Mouse (Mus musculus): ENCODE measurements around the gene Senp5. TPM values are rescaled to one million over a fixed set of nuclear protein-coding genes. Genes with fewer than 3 reads are reported as not detected.

Gene Senp5
- polyA plus RNA-seq, 1 experiment from 2014 or later, result 10.9 TPM

DNA sequence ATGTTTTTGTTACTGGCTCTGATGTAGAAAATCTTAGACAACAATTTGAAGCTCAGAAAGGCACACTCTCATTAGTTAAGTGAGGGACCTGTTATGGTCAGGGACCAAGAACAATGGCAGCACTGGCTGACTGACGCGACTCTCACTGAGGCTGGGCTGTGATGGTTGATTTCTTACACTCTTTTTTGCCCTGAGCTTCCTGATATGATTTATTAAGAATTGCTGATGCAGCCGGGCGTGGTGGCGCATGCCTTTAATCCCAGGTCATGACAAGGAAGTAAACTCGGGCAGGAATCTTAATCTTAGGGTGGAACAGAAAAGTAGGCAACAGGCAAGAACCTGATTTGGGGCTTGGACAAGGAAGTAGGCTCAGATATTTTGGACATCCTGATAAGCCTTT, 77.0 kb downstream of the Senp5 start:
- Histone ChIP-seq H3K27me3 (ENCODE audit: insufficient read depth, low read length) (peaks cover under 1% of the 10 kb centered on the region; the same call in 1 of the 2 replicates), H3K4me3 (ENCODE audit: low read depth, low read length) (no peak overlapping the region), H3K36me3 (ENCODE audit: insufficient read depth) (no peaks in the 10 kb centered on the region), H3K4me1 (ENCODE audit: insufficient read depth) (no peaks in the 10 kb centered on the region), H3K4me2 (no peak overlapping the region), H3K9ac (no peak overlapping the region), H3K9me3 (ENCODE audit: low read depth, low read length) (no peaks in the 10 kb centered on the region), H3K27ac (ENCODE audit: low read depth) (no peak overlapping the region)
- no peak for ATAC-seq (ENCODE audit: insufficient read depth)
- 80% methylated on average over 6 of the region's 6 CpGs for WGBS
- no peak for DNase-seq
- no peak for TF ChIP-seq CTCF (IDR thresholded peaks at IDR 0.05; ENCODE audit: low read depth)

DNA sequence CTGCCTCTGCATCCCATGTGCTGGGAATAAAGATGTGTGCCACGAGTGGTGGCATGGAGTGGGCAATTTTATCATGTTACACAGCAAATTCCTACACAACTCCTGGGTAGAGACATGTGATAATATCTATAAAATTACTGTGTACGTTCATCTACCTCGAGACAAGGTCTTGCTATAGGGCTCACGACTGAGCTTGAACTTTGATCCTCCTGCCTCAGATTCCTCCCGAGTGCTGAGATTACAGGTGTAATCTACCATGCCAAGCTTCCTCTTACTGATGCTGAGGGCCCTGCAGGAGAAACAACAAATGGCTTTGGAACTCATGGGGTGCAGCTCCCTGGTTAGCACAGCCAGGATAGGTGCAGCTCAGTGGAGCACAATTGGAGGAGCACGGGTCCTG, 78.7 kb downstream of the Senp5 start:
- 77% methylated on average over 6 of the region's 6 CpGs for WGBS
- Histone ChIP-seq H3K9ac (no peak overlapping the region), H3K27me3 (ENCODE audit: insufficient read depth, low read length) (no peaks in the 10 kb centered on the region), H3K4me2 (no peak overlapping the region), H3K9me3 (ENCODE audit: low read depth, low read length) (no peaks in the 10 kb centered on the region), H3K36me3 (ENCODE audit: insufficient read depth) (no peaks in the 10 kb centered on the region), H3K4me3 (ENCODE audit: low read depth, low read length) (no peak overlapping the region), H3K27ac (ENCODE audit: low read depth) (no peak overlapping the region), H3K4me1 (ENCODE audit: insufficient read depth) (no peaks in the 10 kb centered on the region)
- ATAC-seq (ENCODE audit: insufficient read depth) (no peak), DNase-seq (no peak)
- no peak for TF ChIP-seq CTCF (IDR thresholded peaks at IDR 0.05; ENCODE audit: low read depth)

DNA sequence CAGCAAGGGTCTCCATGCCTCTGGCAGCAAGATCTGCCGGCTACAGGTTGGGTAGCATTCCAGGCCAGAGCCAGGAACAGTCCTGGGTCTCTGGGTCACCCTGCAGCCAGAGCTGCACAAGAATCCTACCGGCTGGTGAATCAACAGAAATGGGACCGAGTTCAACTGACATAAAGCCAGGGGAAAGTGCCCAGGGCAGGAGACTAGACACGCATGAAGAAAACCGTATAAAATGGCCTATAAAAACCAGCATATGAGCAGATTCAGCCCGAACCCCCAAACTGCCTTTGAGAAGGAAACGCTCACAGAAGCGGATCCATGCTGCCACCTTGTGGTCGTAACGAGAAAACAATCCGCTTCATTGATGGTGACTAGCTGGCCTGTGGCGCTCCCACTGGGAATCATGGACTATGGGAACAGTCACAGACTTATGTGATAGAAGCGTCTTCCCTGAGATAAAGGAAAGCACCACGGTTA, 84.8 kb downstream of the Senp5 start:
- Histone ChIP-seq H3K4me2 (peak overlapping the region; percentile 49), H3K27ac (ENCODE audit: low read depth) (no peak overlapping the region), H3K4me1 (ENCODE audit: insufficient read depth) (no peaks in the 10 kb centered on the region), H3K4me3 (ENCODE audit: low read depth, low read length) (peak overlapping the region; percentile 11; the same call in 1 of the 2 replicates), H3K36me3 (ENCODE audit: insufficient read depth) (no peaks in the 10 kb centered on the region), H3K9me3 (ENCODE audit: low read depth, low read length) (no peaks in the 10 kb centered on the region), H3K9ac (peak overlapping the region; percentile 24; the same call in 1 of the 2 replicates), H3K27me3 (ENCODE audit: insufficient read depth, low read length) (no peaks in the 10 kb centered on the region)
- DNase-seq (peak; percentile 96), ATAC-seq (ENCODE audit: insufficient read depth) (peak; percentile 68)
- 4% methylated on average over 14 of the region's 14 CpGs for WGBS
- TF ChIP-seq CTCF (IDR thresholded peaks at IDR 0.05; ENCODE audit: low read depth), result peak; percentile 92

DNA sequence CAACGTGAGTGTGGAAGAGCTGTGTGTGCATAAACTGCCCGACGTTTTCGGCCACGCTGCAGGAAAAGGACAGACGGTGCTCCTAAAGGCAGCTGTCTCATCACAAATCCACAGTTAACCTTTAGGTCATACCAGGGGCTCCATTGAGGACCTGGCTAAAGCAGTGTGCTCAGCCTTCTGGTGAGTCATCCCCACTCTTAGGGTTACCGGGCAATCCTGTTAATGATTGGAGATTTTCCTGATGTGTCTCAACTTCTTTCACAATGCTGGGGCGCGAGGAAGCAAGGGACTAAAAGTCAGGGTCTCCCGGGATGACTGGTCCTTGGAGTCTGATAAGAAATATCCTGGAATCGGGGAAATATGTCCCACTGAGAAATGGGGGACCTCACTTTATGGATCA, 85.3 kb downstream of the Senp5 start:
- DNase-seq (no peak), ATAC-seq (ENCODE audit: insufficient read depth) (no peak)
- no peaks in the 10 kb centered on the region for H3K27me3 ChIP-seq (ENCODE audit: insufficient read depth, low read length)
- no peaks in the 10 kb centered on the region for H3K9me3 ChIP-seq (ENCODE audit: low read depth, low read length)
- no peaks in the 10 kb centered on the region for H3K4me1 ChIP-seq (ENCODE audit: insufficient read depth)
- H3K4me3 ChIP-seq (ENCODE audit: low read depth, low read length), result 0 out of 2 replicates have a peak overlapping the region, but pooled peaks have one; percentile 11
- H3K36me3 ChIP-seq (ENCODE audit: insufficient read depth), result no peaks in the 10 kb centered on the region
- no peak for TF ChIP-seq CTCF (IDR thresholded peaks at IDR 0.05; ENCODE audit: low read depth)
- H3K9ac ChIP-seq, result no peak overlapping the region; the same call in 1 of the 2 replicates
- no peak overlapping the region for H3K27ac ChIP-seq (ENCODE audit: low read depth)
- H3K4me2 ChIP-seq, result peak overlapping the region; percentile 49
- 42% methylated on average over 11 of the region's 11 CpGs for WGBS

DNA sequence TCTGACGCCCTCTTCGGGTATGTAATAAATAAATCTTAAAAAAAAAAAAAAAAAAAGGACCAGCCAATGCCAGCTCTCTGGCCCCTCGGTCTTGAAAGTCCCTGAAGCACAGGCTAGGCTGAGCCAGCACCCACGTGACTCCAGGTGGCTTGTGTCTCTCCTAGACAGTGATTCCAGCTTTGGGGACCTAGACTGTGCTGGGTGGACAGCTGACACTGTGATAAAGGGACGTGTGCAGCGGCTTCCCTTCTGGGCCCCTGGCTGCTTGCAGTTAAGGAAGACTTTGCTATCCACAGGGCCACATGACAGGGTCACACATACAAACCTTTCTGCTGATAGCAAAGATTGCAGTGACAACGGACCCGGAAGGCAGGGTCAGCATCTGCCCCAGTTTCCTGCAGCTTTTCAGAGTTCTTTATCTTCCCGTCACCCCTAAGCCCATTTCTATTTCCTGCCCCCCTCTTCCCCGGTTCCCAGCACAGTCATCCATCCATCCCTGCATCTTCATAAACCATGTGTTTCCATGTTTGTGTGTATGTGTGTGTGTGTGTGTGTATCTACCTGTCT, 92.7 kb downstream of the Senp5 start:
- 40% methylated on average over 10 of the region's 10 CpGs for whole genome bisulfite sequencing
- TF ChIP-seq CTCF (IDR thresholded peaks at IDR 0.05; ENCODE audit: low read depth), result no peak
- no peak for DNase-seq

More for the DNA sequence above, 92.7 kb downstream of the Senp5 start:
- Histone ChIP-seq H3K9ac (no peak overlapping the region), H3K4me3 (ENCODE audit: low read depth, low read length) (no peak overlapping the region), H3K27me3 (ENCODE audit: insufficient read depth, low read length) (no peaks in the 10 kb centered on the region), H3K36me3 (ENCODE audit: insufficient read depth) (no peaks in the 10 kb centered on the region), H3K4me2 (no peak overlapping the region), H3K9me3 (ENCODE audit: low read depth, low read length) (no peaks in the 10 kb centered on the region), H3K4me1 (ENCODE audit: insufficient read depth) (no peaks in the 10 kb centered on the region), H3K27ac (ENCODE audit: low read depth) (no peak overlapping the region)
- no peak for ATAC-seq (ENCODE audit: insufficient read depth)

Small RNAs within 50 kb of the gene (microRNA-seq; reads per million reads assigned to microRNA genes)
- gene Gm26269 (ENCODE audit: borderline number of aligned reads), result not detected

Other genes with a start within 250 kb of the Senp5 start
- 0.08 TPM in 1 of 2 replicates, not detected in the other for gene Meltf, start 124.5 kb downstream of the Senp5 start, polyA plus RNA-seq (2014; fragmentation: Nextera tagmentation; extraction: Ambion mirVana)
- gene Pigz, start 69.4 kb downstream of the Senp5 start, polyA plus RNA-seq (2014; fragmentation: Nextera tagmentation; extraction: Ambion mirVana), result 0.42 and 0.43 TPM in 2 replicates
- 80.1 and 80.5 TPM in 2 replicates for gene 0610012G03Rik, start 54.8 kb downstream of the Senp5 start, polyA plus RNA-seq (2014; fragmentation: Nextera tagmentation; extraction: Ambion mirVana)
- 115 and 117 TPM in 2 replicates for gene Ncbp2, start 54.8 kb downstream of the Senp5 start, polyA plus RNA-seq (2014; fragmentation: Nextera tagmentation; extraction: Ambion mirVana)
- 38.2 and 39.8 TPM in 2 replicates for gene Pak2, start 76.1 kb upstream of the Senp5 start, polyA plus RNA-seq (2014; fragmentation: Nextera tagmentation; extraction: Ambion mirVana)
- gene Pigx, start 96.5 kb upstream of the Senp5 start, polyA plus RNA-seq (2014; fragmentation: Nextera tagmentation; extraction: Ambion mirVana), result 105 and 111 TPM in 2 replicates
- 29.0 and 33.9 TPM in 2 replicates for gene Cep19, start 96.5 kb upstream of the Senp5 start, polyA plus RNA-seq (2014; fragmentation: Nextera tagmentation; extraction: Ambion mirVana)
- gene Nrros, start 162.3 kb upstream of the Senp5 start, polyA plus RNA-seq (2014; fragmentation: Nextera tagmentation; extraction: Ambion mirVana), result 37.6 and 42.6 TPM in 2 replicates
- gene Bex6, start 176.5 kb upstream of the Senp5 start, polyA plus RNA-seq (2014; fragmentation: Nextera tagmentation; extraction: Ambion mirVana), result not detected in 2 replicates
- 19.9 and 23.9 TPM in 2 replicates for gene Fbxo45, start 243.9 kb upstream of the Senp5 start, polyA plus RNA-seq (2014; fragmentation: Nextera tagmentation; extraction: Ambion mirVana)
- 17.3 and 20.4 TPM in 2 replicates for gene Wdr53, start 243.9 kb upstream of the Senp5 start, polyA plus RNA-seq (2014; fragmentation: Nextera tagmentation; extraction: Ambion mirVana)

Measured in lung, embryonic 14.5 days (tissue).